Mouse (Mus musculus) neural tube, embryonic 13.5 days (tissue): ENCODE measurements around the gene Trim11. TPM values are rescaled to one million over a fixed set of nuclear protein-coding genes. Genes with fewer than 3 reads are reported as not detected.

Source experiments
- ATAC-seq: fragments of 200-750 bp; cut with Nextera tagmentation; 2 replicates; pipeline ENCODE4 v1.8.0; 2017; ENCODE audit warnings: low read depth, mild to moderate bottlenecking, moderate TSS enrichment, moderate library complexity
- H3K27ac ChIP-seq: fragments of 300-500 bp; sonication (generic); replicated peaks from 2 replicates; pipeline ENCODE4 v1.5.1; 2015; ENCODE audit warnings: moderate library complexity, mild to moderate bottlenecking, inconsistent platforms
- H3K27me3 ChIP-seq: fragments of 300-500 bp; sonication (generic); 2 replicates; pipeline ENCODE4 v1.6.1; 2015; ENCODE audit warnings: mild to moderate bottlenecking, inconsistent platforms
- H3K36me3 ChIP-seq: fragments of 300-500 bp; sonication (generic); 2 replicates; pipeline ENCODE4 v1.6.1; 2015; ENCODE audit warnings: mild to moderate bottlenecking, inconsistent platforms
- H3K4me1 ChIP-seq: fragments of 300-500 bp; sonication (generic); replicated peaks from 2 replicates; pipeline ENCODE4 v1.6.1; 2015; ENCODE audit warnings: inconsistent platforms
- H3K4me2 ChIP-seq: fragments of 300-500 bp; sonication (generic); 2 replicates; pipeline ENCODE4 v1.6.1; 2015; ENCODE audit warnings: inconsistent platforms, mild to moderate bottlenecking, moderate library complexity
- H3K4me3 ChIP-seq: fragments of 300-500 bp; sonication (generic); 2 replicates; pipeline ENCODE4 v1.5.1; 2015; ENCODE audit warnings: mild to moderate bottlenecking, inconsistent platforms
- H3K9ac ChIP-seq: fragments of 300-500 bp; sonication (generic); 2 replicates; pipeline ENCODE4 v1.6.1; 2015; ENCODE audit warnings: moderate library complexity, mild to moderate bottlenecking, inconsistent platforms
- H3K9me3 ChIP-seq: fragments of 300-500 bp; sonication (generic); 2 replicates; pipeline ENCODE4 v1.6.1; 2016; ENCODE audit warnings: inconsistent platforms
- WGBS: fragments of 180-500 bp; shearing (Covaris S2); methylation state at CpG from one replicate; pipeline ENCODE4 v1.1.7; 2015; 5-methylcytosine and 5-hydroxymethylcytosine counted together
- polyA plus RNA-seq: library from polyadenylated mRNA; unstranded; fragments of >200 nt; fragmentation: Nextera tagmentation; extraction: Ambion mirVana; gene quantifications from 2 replicates; pipeline ENCODE4 v1.2.1, GENCODE M21; 2015

Gene Trim11
- 19.7 and 20.2 TPM in 2 replicates for polyA plus RNA-seq

DNA sequence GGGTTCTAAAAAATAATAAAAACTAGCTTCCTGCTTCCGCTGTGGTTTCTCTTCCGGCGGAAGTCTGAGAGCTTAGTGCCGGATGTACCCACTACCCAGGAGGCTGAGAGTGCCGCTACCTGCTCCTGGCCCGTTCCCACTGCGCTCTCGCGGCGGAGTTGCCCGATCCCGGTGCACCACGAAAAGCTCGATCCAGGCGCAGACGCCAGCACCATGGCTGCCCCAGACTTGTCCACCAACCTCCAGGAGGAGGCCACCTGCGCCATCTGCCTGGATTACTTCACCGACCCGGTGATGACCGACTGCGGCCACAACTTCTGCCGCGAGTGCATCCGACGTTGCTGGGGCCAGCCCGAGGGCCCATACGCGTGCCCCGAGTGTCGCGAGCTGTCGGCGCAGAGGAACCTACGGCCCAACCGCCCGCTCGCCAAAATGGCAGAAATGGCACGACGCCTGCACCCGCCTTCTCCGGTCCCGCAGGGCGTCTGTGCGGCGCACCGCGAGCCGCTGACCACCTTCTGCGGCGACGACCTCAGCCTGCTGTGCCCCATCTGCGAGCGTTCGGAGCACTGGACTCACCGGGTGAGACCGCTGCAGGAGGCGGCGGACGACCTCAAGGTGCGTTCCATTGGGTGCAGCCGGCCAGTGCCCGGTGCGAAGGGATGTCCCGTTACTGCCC is at the start of gene Trim11:
Gene Trim11, plus strand, starts transcription at position 67 of the 679 bp plus-strand sequence.
- Histone ChIP-seq H3K27ac (peak within 1 kb of the TSS; percentile 64), H3K9me3 (no peaks in the 10 kb centered on the region), H3K27me3 (no peaks in the 10 kb centered on the region), H3K4me1 (peaks cover 68% of the 10 kb centered on the region), H3K4me3 (peak within 1 kb of the TSS; percentile 99), H3K9ac (peak within 1 kb of the TSS; percentile 96), H3K4me2 (peak within 1 kb of the TSS; percentile 100), H3K36me3 (peaks cover 24% of the 10 kb centered on the region)
- WGBS = under 1% methylated on average over 64 of the region's 64 CpGs
- peak; percentile 90 for ATAC-seq

DNA sequence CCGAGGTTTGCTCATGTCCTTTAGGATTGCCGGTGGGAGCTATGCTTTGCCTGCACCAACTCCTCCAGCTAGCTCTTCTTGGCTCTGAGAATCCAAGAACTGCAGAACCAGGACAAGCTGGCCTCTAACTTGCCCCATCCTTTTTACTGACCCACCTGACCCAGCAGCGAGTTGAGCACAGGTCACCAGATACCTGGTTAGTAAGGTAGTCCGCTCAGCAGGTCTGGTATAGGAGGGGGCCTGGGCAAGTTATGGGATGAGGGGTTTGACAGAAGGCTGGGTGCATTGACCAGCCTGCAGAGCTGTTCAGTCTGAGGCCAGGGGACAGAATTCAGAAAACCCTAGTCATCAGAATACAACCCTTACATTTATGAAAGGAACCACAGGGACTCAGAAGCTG is 48.8 kb upstream of the Trim11 start:
- H3K4me2 ChIP-seq = no peak overlapping the region
- no peaks in the 10 kb centered on the region for H3K27me3 ChIP-seq
- no peak overlapping the region for H3K4me3 ChIP-seq
- peaks cover 7% of the 10 kb centered on the region for H3K4me1 ChIP-seq
- H3K36me3 ChIP-seq = peaks cover 35% of the 10 kb centered on the region
- no peak overlapping the region for H3K9ac ChIP-seq
- no peaks in the 10 kb centered on the region for H3K9me3 ChIP-seq
- no peak overlapping the region for H3K27ac ChIP-seq
- 72% methylated on average over 4 of the region's 4 CpGs for WGBS
- ATAC-seq = no peak

GRCm38 (mm10) chr11:58929641-58930040 is 48.3 kb upstream of the Trim11 start:
- Histone ChIP-seq H3K4me2 (no peak overlapping the region), H3K9me3 (no peaks in the 10 kb centered on the region), H3K9ac (0 out of 2 replicates have a peak overlapping the region, but pooled peaks have one; percentile 8), H3K36me3 (peaks cover 41% of the 10 kb centered on the region), H3K4me3 (no peak overlapping the region), H3K27ac (no peak overlapping the region), H3K4me1 (peaks cover 7% of the 10 kb centered on the region), H3K27me3 (no peaks in the 10 kb centered on the region)
- whole genome bisulfite sequencing = 60% methylated on average over 3 of the region's 3 CpGs
- ATAC-seq = no peak

DNA sequence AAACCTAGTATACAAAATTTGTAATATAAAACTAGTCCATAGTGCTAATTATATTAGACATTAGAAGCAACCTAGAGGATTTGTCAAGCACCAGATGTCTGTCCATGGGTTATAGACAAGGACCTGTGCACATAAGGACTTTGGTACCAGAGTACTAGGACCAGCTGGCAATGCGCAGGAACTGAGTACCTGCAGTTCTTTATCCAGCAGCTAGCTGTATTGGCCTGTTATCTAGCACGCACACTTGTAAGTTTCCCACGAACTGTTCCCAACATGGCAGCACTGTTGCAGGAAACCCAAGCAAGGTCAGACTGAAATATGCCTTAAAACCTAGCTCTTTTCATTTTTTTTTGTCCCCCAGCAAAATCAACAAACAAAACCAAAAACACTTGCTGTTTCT is 47.6 kb upstream of the Trim11 start:
- Histone ChIP-seq H3K9me3 (no peaks in the 10 kb centered on the region), H3K36me3 (peaks cover 45% of the 10 kb centered on the region), H3K4me2 (no peak overlapping the region), H3K27ac (no peak overlapping the region), H3K9ac (no peak overlapping the region), H3K4me3 (no peak overlapping the region), H3K4me1 (peaks cover 7% of the 10 kb centered on the region), H3K27me3 (no peaks in the 10 kb centered on the region)
- ATAC-seq = no peak
- WGBS = 94% methylated on average over 3 of the region's 3 CpGs

DNA sequence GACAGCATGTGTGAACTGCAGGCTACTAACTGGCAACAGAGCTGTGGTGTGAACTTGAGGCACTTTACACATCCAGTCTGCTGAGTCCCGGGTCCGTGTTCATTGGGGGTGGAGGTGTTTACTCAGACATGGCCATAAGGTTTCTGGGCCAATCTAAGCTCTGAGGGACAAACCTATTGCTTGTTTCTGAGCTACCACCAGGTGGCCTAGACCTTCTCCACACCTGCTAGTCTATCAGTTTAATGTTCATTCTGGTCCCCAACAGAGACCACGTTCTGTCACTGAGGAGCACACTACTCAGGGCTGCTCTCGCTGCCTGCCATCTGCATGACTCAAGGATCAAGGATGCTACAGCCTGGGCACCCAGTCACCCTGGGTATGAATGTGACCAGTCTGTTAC is 46.3 kb upstream of the Trim11 start:
- Histone ChIP-seq H3K36me3 (peaks cover 57% of the 10 kb centered on the region), H3K4me1 (peaks cover 18% of the 10 kb centered on the region), H3K4me3 (no peak overlapping the region), H3K27me3 (no peaks in the 10 kb centered on the region), H3K9ac (no peak overlapping the region), H3K4me2 (no peak overlapping the region), H3K27ac (no peak overlapping the region), H3K9me3 (no peaks in the 10 kb centered on the region)
- WGBS = 85% methylated on average over 4 of the region's 4 CpGs
- no peak for ATAC-seq

DNA sequence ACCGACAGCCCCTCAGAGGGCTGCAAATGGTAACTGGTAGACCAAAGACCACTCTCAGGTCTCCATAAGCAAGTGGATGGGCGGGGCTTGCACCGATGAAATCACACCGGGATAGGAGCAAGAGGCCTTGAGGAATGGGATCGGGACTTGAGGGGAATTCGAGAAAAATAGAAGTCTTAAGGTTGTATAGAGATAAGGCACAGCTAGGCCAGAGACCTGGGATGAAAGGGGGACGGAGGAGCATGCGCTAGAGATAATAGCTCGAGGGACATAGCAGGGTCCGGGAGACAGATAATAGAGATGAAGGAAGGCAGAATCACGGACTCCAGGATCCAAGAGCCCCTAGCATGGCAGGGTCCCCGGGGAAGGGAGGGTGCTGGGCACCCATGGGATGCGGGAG is 40.0 kb upstream of the Trim11 start:
- Histone ChIP-seq H3K9ac (peak overlapping the region; percentile 99), H3K27ac (peak overlapping the region; percentile 96), H3K9me3 (no peaks in the 10 kb centered on the region), H3K4me3 (peak overlapping the region; percentile 96), H3K36me3 (peaks cover 39% of the 10 kb centered on the region), H3K4me2 (peak overlapping the region; percentile 94), H3K27me3 (no peaks in the 10 kb centered on the region), H3K4me1 (peaks cover 32% of the 10 kb centered on the region)
- under 1% methylated on average over 10 of the region's 13 CpGs for WGBS
- ATAC-seq = peak; percentile 11

GRCm38 (mm10) chr11:58938322-58939087 is 39.4 kb upstream of the Trim11 start, which contains the start of gene Rnf187:
Gene Rnf187, minus strand, starts transcription at chr11:58938916.
- Histone ChIP-seq H3K27me3 (no peaks in the 10 kb centered on the region), H3K4me2 (peak within 1 kb of the TSS; percentile 94), H3K36me3 (peaks cover 33% of the 10 kb centered on the region), H3K4me1 (peaks cover 35% of the 10 kb centered on the region), H3K9me3 (no peaks in the 10 kb centered on the region), H3K9ac (peak within 1 kb of the TSS; percentile 99), H3K27ac (peak within 1 kb of the TSS; percentile 96), H3K4me3 (peak within 1 kb of the TSS; percentile 96)
- peak; percentile 97 for ATAC-seq
- under 1% methylated on average over 95 of the region's 95 CpGs for WGBS

- Histone ChIP-seq H3K4me1 (peaks cover 41% of the 10 kb centered on the region), H3K9ac (peak overlapping the region; percentile 99), H3K9me3 (no peaks in the 10 kb centered on the region), H3K4me2 (peak overlapping the region; percentile 94), H3K27me3 (no peaks in the 10 kb centered on the region), H3K4me3 (peak overlapping the region; percentile 96), H3K36me3 (peaks cover 28% of the 10 kb centered on the region), H3K27ac (peak overlapping the region; percentile 96)
- WGBS = 13% methylated on average over 6 of the region's 6 CpGs
- no peak for ATAC-seq
Measured at GRCm38 (mm10) chr11:58939088-58939439, 38.8 kb upstream of the Trim11 start.

GRCm38 (mm10) chr11:58944136-58944535 is 33.8 kb upstream of the Trim11 start:
- WGBS = 61% methylated on average over 5 of the region's 5 CpGs
- Histone ChIP-seq H3K9ac (peak overlapping the region; percentile 41; the same call in 1 of the 2 replicates), H3K27me3 (no peaks in the 10 kb centered on the region)

GRCm38 (mm10) chr11:58947306-58947705 is 30.6 kb upstream of the Trim11 start:
- ATAC-seq = no peak
- WGBS = 74% methylated on average over 3 of the region's 3 CpGs

More at GRCm38 (mm10) chr11:58944136-58944535, 33.8 kb upstream of the Trim11 start:
- Histone ChIP-seq H3K4me2 (no peak overlapping the region), H3K36me3 (no peaks in the 10 kb centered on the region), H3K4me3 (no peak overlapping the region), H3K9me3 (no peaks in the 10 kb centered on the region), H3K27ac (peak overlapping the region; percentile 59; the same call in 1 of the 2 replicates), H3K4me1 (peaks cover 36% of the 10 kb centered on the region)
- ATAC-seq = no peak

DNA sequence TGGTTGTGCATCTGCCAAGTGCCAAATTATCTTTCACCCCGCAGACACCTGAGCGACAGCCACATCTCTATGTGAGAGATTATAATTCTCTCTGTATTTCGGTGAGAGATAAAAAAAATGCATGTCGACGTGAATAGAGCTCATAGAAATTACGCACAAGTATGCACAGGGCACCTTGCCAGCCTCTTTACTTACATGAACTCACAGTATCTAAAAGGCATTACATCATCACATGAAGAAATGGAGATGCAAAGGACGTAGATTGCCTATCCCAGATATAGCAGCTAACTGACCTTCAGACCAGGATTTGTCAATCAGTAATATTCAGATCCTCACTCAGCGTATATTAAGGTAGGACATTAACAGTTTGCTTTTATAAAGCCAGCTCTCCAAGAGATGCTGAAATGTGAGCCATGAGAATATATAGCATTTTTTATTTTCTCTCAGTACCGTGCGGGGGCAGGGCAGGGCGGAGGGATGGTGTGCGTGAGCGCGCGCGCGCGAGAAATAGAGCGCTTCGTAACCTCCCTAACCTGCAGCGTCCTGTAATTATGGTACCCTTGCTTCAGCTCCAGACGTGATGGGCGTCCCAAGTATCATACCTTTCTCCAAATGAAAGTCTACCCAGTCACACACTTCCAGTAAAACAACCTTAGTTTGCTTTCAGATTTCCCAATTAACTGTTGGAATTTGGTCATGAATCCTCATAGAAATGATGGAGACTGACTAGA is 29.9 kb upstream of the Trim11 start:
- H3K4me2 ChIP-seq = peak overlapping the region; percentile 58
- peak overlapping the region; percentile 78 for H3K9ac ChIP-seq
- no peaks in the 10 kb centered on the region for H3K9me3 ChIP-seq
- H3K4me1 ChIP-seq = peaks cover 55% of the 10 kb centered on the region
- H3K27ac ChIP-seq = peak overlapping the region; percentile 100
- ATAC-seq = peak; percentile 74
- WGBS = 13% methylated on average over 23 of the region's 23 CpGs
- peak overlapping the region; percentile 64 for H3K4me3 ChIP-seq
- H3K27me3 ChIP-seq = no peaks in the 10 kb centered on the region
- H3K36me3 ChIP-seq = no peaks in the 10 kb centered on the region

More at GRCm38 (mm10) chr11:58947306-58947705, 30.6 kb upstream of the Trim11 start:
- Histone ChIP-seq H3K4me2 (peak overlapping the region; percentile 58), H3K4me3 (peak overlapping the region; percentile 64), H3K9me3 (no peaks in the 10 kb centered on the region), H3K4me1 (peaks cover 52% of the 10 kb centered on the region), H3K36me3 (no peaks in the 10 kb centered on the region), H3K9ac (peak overlapping the region; percentile 78), H3K27me3 (no peaks in the 10 kb centered on the region), H3K27ac (peak overlapping the region; percentile 100)
